Mouse (Mus musculus) limb, embryonic 10.5 days (tissue): ENCODE results near the gene Cmss1. TPM values are rescaled to one million over a fixed set of nuclear protein-coding genes. Genes with fewer than 3 reads are reported as not detected.

Source experiments
- DNase-seq: peaks from one replicate; pipeline ENCODE4 v3.0.0-alpha.2; 2017; ENCODE audit warnings: low spot score
- H3K27ac ChIP-seq: fragments of 300-500 bp; sonication (generic); 2 replicates; pipeline ENCODE4 v1.5.1; 2016; ENCODE audit warnings: mild to moderate bottlenecking
- H3K27me3 ChIP-seq: fragments of 300-500 bp; sonication (generic); 2 replicates; pipeline ENCODE4 v1.6.1; 2016; ENCODE audit warnings: low read depth, mild to moderate bottlenecking; ENCODE audit not compliant: poor library complexity, severe bottlenecking
- H3K36me3 ChIP-seq: fragments of 300-500 bp; sonication (generic); 2 replicates; pipeline ENCODE4 v1.6.1; 2016; ENCODE audit warnings: mild to moderate bottlenecking, moderate library complexity
- H3K4me1 ChIP-seq: fragments of 300-500 bp; sonication (generic); 2 replicates; pipeline ENCODE4 v1.6.1; 2016
- H3K4me3 ChIP-seq: fragments of 300-500 bp; sonication (generic); 2 replicates; pipeline ENCODE4 v1.5.1; 2016; ENCODE audit warnings: mild to moderate bottlenecking, moderate library complexity
- H3K9me3 ChIP-seq: fragments of 300-500 bp; sonication (generic); replicated peaks from 2 replicates; pipeline ENCODE4 v1.6.1; 2016; ENCODE audit warnings: mild to moderate bottlenecking
- WGBS: fragments of 180-500 bp; shearing (Covaris S2); methylation state at CpG from one replicate; pipeline ENCODE4 v1.1.7; 2016; 5-methylcytosine and 5-hydroxymethylcytosine counted together
- polyA plus RNA-seq: library from polyadenylated mRNA; unstranded; fragments of >200 nt; fragmentation: Nextera tagmentation; extraction: Ambion mirVana; gene quantifications from 2 replicates; pipeline ENCODE4 v1.2.1, GENCODE M21; 2016

The Cmss1 gene
- polyA plus RNA-seq, 1 experiment from 2014 or later, result 53.7 TPM

- 93% methylated on average over 1 of the region's 1 CpGs for WGBS
These were observed 29.1 kb downstream of the Cmss1 start for GRCm38 (mm10) chr16:57577519-57577918.

GRCm38 (mm10) chr16:57575764-57576388 lies 30.8 kb downstream of the Cmss1 start:
- Histone ChIP-seq H3K27me3 (no peaks in the 10 kb centered on the region), H3K9me3 (no peaks in the 10 kb centered on the region), H3K4me3 (no peak overlapping the region), H3K4me1 (peaks cover 2% of the 10 kb centered on the region; the same call in 1 of the 2 replicates), H3K36me3 (peaks cover 17% of the 10 kb centered on the region), H3K27ac (no peak overlapping the region)
- 96% methylated on average over 1 of the region's 1 CpGs for WGBS
- DNase-seq, result no peak

More at GRCm38 (mm10) chr16:57577519-57577918, 29.1 kb downstream of the Cmss1 start:
- Histone ChIP-seq H3K9me3 (no peaks in the 10 kb centered on the region), H3K36me3 (0 out of 2 replicates have a peak, but pooled peaks cover 2% of the 10 kb centered on the region), H3K4me3 (no peak overlapping the region), H3K27ac (no peak overlapping the region), H3K4me1 (peaks cover 5% of the 10 kb centered on the region; the same call in 1 of the 2 replicates), H3K27me3 (no peaks in the 10 kb centered on the region)
- DNase-seq, result no peak

- no peak for DNase-seq
- H3K9me3 ChIP-seq, result no peaks in the 10 kb centered on the region
- H3K27me3 ChIP-seq, result no peaks in the 10 kb centered on the region
- H3K27ac ChIP-seq, result no peak overlapping the region
- H3K4me3 ChIP-seq, result no peak overlapping the region
- peaks cover 31% of the 10 kb centered on the region for H3K36me3 ChIP-seq
- WGBS, result 87% methylated on average over 1 of the region's 1 CpGs
- H3K4me1 ChIP-seq, result peaks cover 2% of the 10 kb centered on the region; the same call in 1 of the 2 replicates
These were observed 32.8 kb downstream of the Cmss1 start for GRCm38 (mm10) chr16:57573831-57574230.

GRCm38 (mm10) chr16:57570789-57571311 lies 35.8 kb downstream of the Cmss1 start:
- peaks cover 2% of the 10 kb centered on the region; the same call in 1 of the 2 replicates for H3K4me1 ChIP-seq
- H3K27ac ChIP-seq, result no peak overlapping the region
- H3K36me3 ChIP-seq, result peaks cover 31% of the 10 kb centered on the region
- 92% methylated on average over 5 of the region's 5 CpGs for WGBS
- no peaks in the 10 kb centered on the region for H3K9me3 ChIP-seq
- no peaks in the 10 kb centered on the region for H3K27me3 ChIP-seq
- no peak for DNase-seq
- H3K4me3 ChIP-seq, result no peak overlapping the region

GRCm38 (mm10) chr16:57568648-57569404 lies 37.8 kb downstream of the Cmss1 start:
- peaks cover 29% of the 10 kb centered on the region for H3K36me3 ChIP-seq
- no peak for DNase-seq
- no peaks in the 10 kb centered on the region for H3K9me3 ChIP-seq
- peaks cover 2% of the 10 kb centered on the region; the same call in 1 of the 2 replicates for H3K4me1 ChIP-seq
- H3K4me3 ChIP-seq, result no peak overlapping the region
- no peaks in the 10 kb centered on the region for H3K27me3 ChIP-seq
- no peak overlapping the region for H3K27ac ChIP-seq
- 94% methylated on average over 7 of the region's 7 CpGs for WGBS

- Histone ChIP-seq H3K9me3 (no peaks in the 10 kb centered on the region), H3K27ac (no peak overlapping the region), H3K4me1 (no peaks in the 10 kb centered on the region), H3K36me3 (peaks cover 22% of the 10 kb centered on the region), H3K4me3 (no peak overlapping the region), H3K27me3 (no peaks in the 10 kb centered on the region)
- WGBS, result 85% methylated on average over 3 of the region's 3 CpGs
- no peak for DNase-seq
These were observed 40.4 kb downstream of the Cmss1 start for GRCm38 (mm10) chr16:57566215-57566614.

- Histone ChIP-seq H3K9me3 (no peaks in the 10 kb centered on the region), H3K4me3 (no peak overlapping the region), H3K36me3 (peaks cover 8% of the 10 kb centered on the region), H3K4me1 (no peaks in the 10 kb centered on the region), H3K27me3 (no peaks in the 10 kb centered on the region), H3K27ac (no peak overlapping the region)
- no peak for DNase-seq
- WGBS, result 84% methylated on average over 1 of the region's 1 CpGs
These were observed 41.9 kb downstream of the Cmss1 start for GRCm38 (mm10) chr16:57564807-57565206.

GRCm38 (mm10) chr16:57563453-57563852 lies 43.2 kb downstream of the Cmss1 start:
- WGBS, result 89% methylated on average over 3 of the region's 3 CpGs
- H3K4me3 ChIP-seq, result no peak overlapping the region
- no peaks in the 10 kb centered on the region for H3K4me1 ChIP-seq
- H3K27ac ChIP-seq, result no peak overlapping the region
- H3K9me3 ChIP-seq, result no peaks in the 10 kb centered on the region
- H3K27me3 ChIP-seq, result no peaks in the 10 kb centered on the region
- DNase-seq, result no peak
- H3K36me3 ChIP-seq, result peaks cover 5% of the 10 kb centered on the region; the same call in 1 of the 2 replicates

GRCm38 (mm10) chr16:57560185-57560584 lies 46.5 kb downstream of the Cmss1 start:
- H3K9me3 ChIP-seq, result no peaks in the 10 kb centered on the region
- WGBS, result 97% methylated on average over 1 of the region's 1 CpGs
- no peaks in the 10 kb centered on the region for H3K27me3 ChIP-seq
- H3K36me3 ChIP-seq, result peaks cover 7% of the 10 kb centered on the region; the same call in 1 of the 2 replicates
- no peak for DNase-seq
- no peaks in the 10 kb centered on the region for H3K4me1 ChIP-seq
- H3K27ac ChIP-seq, result no peak overlapping the region
- no peak overlapping the region for H3K4me3 ChIP-seq

GRCm38 (mm10) chr16:57558258-57558657 lies 48.4 kb downstream of the Cmss1 start:
- no peaks in the 10 kb centered on the region for H3K9me3 ChIP-seq
- H3K27ac ChIP-seq, result no peak overlapping the region
- peaks cover 7% of the 10 kb centered on the region; the same call in 1 of the 2 replicates for H3K36me3 ChIP-seq
- 97% methylated on average over 3 of the region's 3 CpGs for WGBS
- no peaks in the 10 kb centered on the region for H3K27me3 ChIP-seq
- no peak for DNase-seq
- H3K4me3 ChIP-seq, result no peak overlapping the region
- H3K4me1 ChIP-seq, result no peaks in the 10 kb centered on the region

GRCm38 (mm10) chr16:57556244-57556643 lies 50.4 kb downstream of the Cmss1 start:
- H3K4me3 ChIP-seq, result no peak overlapping the region
- no peak overlapping the region for H3K27ac ChIP-seq
- WGBS, result 98% methylated on average over 2 of the region's 2 CpGs
- H3K27me3 ChIP-seq, result no peaks in the 10 kb centered on the region
- no peaks in the 10 kb centered on the region for H3K9me3 ChIP-seq
- H3K36me3 ChIP-seq, result peaks cover 3% of the 10 kb centered on the region; the same call in 1 of the 2 replicates
- DNase-seq, result no peak
- peaks cover 9% of the 10 kb centered on the region for H3K4me1 ChIP-seq

GRCm38 (mm10) chr16:57555667-57556066 lies 51.0 kb downstream of the Cmss1 start:
- H3K27ac ChIP-seq, result no peak overlapping the region
- DNase-seq, result no peak
- no peaks in the 10 kb centered on the region for H3K9me3 ChIP-seq
- H3K36me3 ChIP-seq, result peaks cover 3% of the 10 kb centered on the region; the same call in 1 of the 2 replicates
- peaks cover 15% of the 10 kb centered on the region for H3K4me1 ChIP-seq
- WGBS, result 86% methylated on average over 4 of the region's 4 CpGs
- no peak overlapping the region for H3K4me3 ChIP-seq
- no peaks in the 10 kb centered on the region for H3K27me3 ChIP-seq

- Histone ChIP-seq H3K4me3 (no peak overlapping the region), H3K36me3 (peaks cover 3% of the 10 kb centered on the region; the same call in 1 of the 2 replicates), H3K4me1 (peaks cover 20% of the 10 kb centered on the region), H3K27me3 (no peaks in the 10 kb centered on the region), H3K9me3 (no peaks in the 10 kb centered on the region), H3K27ac (no peak overlapping the region)
- 90% methylated on average over 6 of the region's 6 CpGs for WGBS
- no peak for DNase-seq
These were observed 51.7 kb downstream of the Cmss1 start for GRCm38 (mm10) chr16:57554886-57555400.
